Mouse (Mus musculus) spleen, embryonic (tissue): ENCODE measurements around the gene Nemp1.

Experiments used
- CTCF ChIA-PET: fragments of 350-600 bp; sonication (Branson Sonifier 250); formaldehyde crosslinking; loops from one replicate; lab custom pipeline; 2022; lab: Charles Lee

The Nemp1 gene

GRCm38 (mm10) chr10:127670185-127670584, 3.5 kb downstream of the Nemp1 start:
- CTCF ChIA-PET: interaction anchor here (0.6 to 1.7 kb wide), 2 partner anchors 8 to 338 kb away, joined by 3 to 7 read pairs; no protein-coding TSS in a partner anchor

GRCm38 (mm10) chr10:127671276-127671675, 4.6 kb downstream of the Nemp1 start:
- CTCF ChIA-PET: interaction anchor here (1.7 kb wide), 1 partner anchor 9 kb away, joined by 7 read pairs; no protein-coding TSS in a partner anchor

GRCm38 (mm10) chr10:127674046-127674655, 7.5 kb downstream of the Nemp1 start:
- CTCF ChIA-PET: no interaction called here

GRCm38 (mm10) chr10:127674794-127675522, 8.3 kb downstream of the Nemp1 start:
- CTCF ChIA-PET: interaction anchor here (0.6 to 1.2 kb wide), 4 partner anchors 39 to 584 kb away, joined by 4 to 14 read pairs (median 10); no protein-coding TSS in a partner anchor

- CTCF ChIA-PET: interaction anchor here (0.6 to 1.5 kb wide), 5 partner anchors 10 to 418 kb away, joined by 3 to 15 read pairs (median 9); no protein-coding TSS in a partner anchor
These were observed 9.2 kb downstream of the Nemp1 start for GRCm38 (mm10) chr10:127675859-127676398.

GRCm38 (mm10) chr10:127676691-127677548, 10.2 kb downstream of the Nemp1 start:
- CTCF ChIA-PET: interaction anchor here (0.7 to 1.5 kb wide), 3 partner anchors 11 to 417 kb away, joined by 8 to 15 read pairs (median 9); no protein-coding TSS in a partner anchor

- CTCF ChIA-PET: no interaction called here
These were observed 11.1 kb downstream of the Nemp1 start for GRCm38 (mm10) chr10:127677591-127678336.

GRCm38 (mm10) chr10:127679208-127679607, 12.5 kb downstream of the Nemp1 start:
- CTCF ChIA-PET: no interaction called here

- CTCF ChIA-PET: interaction anchor here (0.6 kb wide), 1 partner anchor 38 kb away, joined by 3 read pairs; no protein-coding TSS in a partner anchor
These were observed 13.2 kb downstream of the Nemp1 start for GRCm38 (mm10) chr10:127679881-127680280.

GRCm38 (mm10) chr10:127682886-127683285, 16.2 kb downstream of the Nemp1 start:
- CTCF ChIA-PET: interaction anchor here (0.6 kb wide), 1 partner anchor 380 kb away, joined by 12 read pairs; no protein-coding TSS in a partner anchor

- CTCF ChIA-PET: no interaction called here
These were observed 24.4 kb downstream of the Nemp1 start for GRCm38 (mm10) chr10:127691053-127691452.

GRCm38 (mm10) chr10:127694636-127695035, 27.9 kb downstream of the Nemp1 start:
- CTCF ChIA-PET: no interaction called here

- CTCF ChIA-PET: no interaction called here
These were observed 29.1 kb downstream of the Nemp1 start for GRCm38 (mm10) chr10:127695775-127696174.

GRCm38 (mm10) chr10:127698966-127699365, 32.3 kb downstream of the Nemp1 start:
- CTCF ChIA-PET: no interaction called here

- CTCF ChIA-PET: no interaction called here
These were observed 36.6 kb downstream of the Nemp1 start for GRCm38 (mm10) chr10:127703299-127703698.

GRCm38 (mm10) chr10:127704293-127704692, 37.6 kb downstream of the Nemp1 start:
- CTCF ChIA-PET: no interaction called here

GRCm38 (mm10) chr10:127704766-127705220, 38.1 kb downstream of the Nemp1 start, which contains the start of gene Myo1a:
Myo1a (plus strand) TSS chr10:127705170.
- CTCF ChIA-PET: no interaction called here

- CTCF ChIA-PET: no interaction called here
These were observed 39.1 kb downstream of the Nemp1 start for GRCm38 (mm10) chr10:127705783-127706182.

- CTCF ChIA-PET: no interaction called here
These were observed 41.0 kb downstream of the Nemp1 start for GRCm38 (mm10) chr10:127707721-127708120.

- CTCF ChIA-PET: no interaction called here
These were observed 42.2 kb downstream of the Nemp1 start for GRCm38 (mm10) chr10:127708850-127709370.
